Mouse (Mus musculus): ENCODE results near the gene Snx33.
"Not testable (repeated sequence)": the region's sequence is repeated elsewhere in the genome, so short reads cannot be mapped to it uniquely, and the experiment has no call there.

The Snx33 gene

GRCm38 (mm10) chr9:56925291-56926024, 2.7 kb downstream of the Snx33 start:
- DNase-seq: peak; percentile 95

GRCm38 (mm10) chr9:56924651-56925027, 3.5 kb downstream of the Snx33 start:
- DNase-seq: peak; percentile 100

- peak; percentile 89 for DNase-seq
These were observed 4.1 kb downstream of the Snx33 start for GRCm38 (mm10) chr9:56923841-56924650.

GRCm38 (mm10) chr9:56922746-56923145, 5.4 kb downstream of the Snx33 start:
- DNase-seq: peak; percentile 87

GRCm38 (mm10) chr9:56918466-56918865, 9.7 kb downstream of the Snx33 start:
- DNase-seq: peak; percentile 88

- peak; percentile 92 for DNase-seq
These were observed 11.0 kb downstream of the Snx33 start for GRCm38 (mm10) chr9:56917131-56917530.

- peak; percentile 91 for DNase-seq
These were observed 12.3 kb downstream of the Snx33 start for GRCm38 (mm10) chr9:56915695-56916410.

- no peak for DNase-seq
These were observed 13.1 kb downstream of the Snx33 start for GRCm38 (mm10) chr9:56915116-56915515.

- peak; percentile 91 for DNase-seq
These were observed 14.2 kb downstream of the Snx33 start for GRCm38 (mm10) chr9:56913991-56914390.

- DNase-seq: no peak
These were observed 17.2 kb downstream of the Snx33 start for GRCm38 (mm10) chr9:56911017-56911416.

- not testable (repeated sequence) for DNase-seq
These were observed 18.2 kb downstream of the Snx33 start for GRCm38 (mm10) chr9:56909991-56910390.

- peak; percentile 91 for DNase-seq
These were observed 20.6 kb downstream of the Snx33 start for GRCm38 (mm10) chr9:56907549-56907948.

- no peak for DNase-seq
These were observed 24.5 kb downstream of the Snx33 start for GRCm38 (mm10) chr9:56903662-56904061.

- DNase-seq: peak; percentile 92
These were observed 27.0 kb downstream of the Snx33 start for GRCm38 (mm10) chr9:56901187-56901586.

- DNase-seq: peak; percentile 97
These were observed 27.6 kb downstream of the Snx33 start for GRCm38 (mm10) chr9:56900571-56900970.

GRCm38 (mm10) chr9:56900060-56900459, 28.1 kb downstream of the Snx33 start:
- no peak for DNase-seq

- DNase-seq: peak; percentile 94
These were observed 28.8 kb downstream of the Snx33 start for GRCm38 (mm10) chr9:56899409-56899808.

GRCm38 (mm10) chr9:56896779-56897178, 31.4 kb downstream of the Snx33 start:
- DNase-seq: peak; percentile 92

- peak; percentile 92 for DNase-seq
These were observed 34.2 kb downstream of the Snx33 start for GRCm38 (mm10) chr9:56894006-56894405.

GRCm38 (mm10) chr9:56893313-56893712, 34.9 kb downstream of the Snx33 start:
- peak; percentile 89 for DNase-seq

- peak; percentile 90 for DNase-seq
These were observed 36.1 kb downstream of the Snx33 start for GRCm38 (mm10) chr9:56892111-56892510.

GRCm38 (mm10) chr9:56891517-56892011, 36.6 kb downstream of the Snx33 start:
- peak; percentile 97 for DNase-seq
